Mouse (Mus musculus) hindbrain, embryonic 12.5 days (tissue): ENCODE results near the gene Acads. TPM values are rescaled to one million over a fixed set of nuclear protein-coding genes. Genes with fewer than 3 reads are reported as not detected.
"Not testable (repeated sequence)": the region's sequence is repeated elsewhere in the genome, so short reads cannot be mapped to it uniquely, and the experiment has no call there.

Source experiments
- ATAC-seq: fragments of 200-750 bp; cut with Nextera tagmentation; 2 replicates; pipeline ENCODE4 v1.8.0; 2017; ENCODE audit warnings: moderate TSS enrichment; ENCODE audit not compliant: low FRiP score
- H3K27ac ChIP-seq: fragments of 300-500 bp; sonication (generic); 2 replicates; pipeline ENCODE4 v1.5.1; 2016; ENCODE audit warnings: mild to moderate bottlenecking
- H3K27me3 ChIP-seq: fragments of 300-500 bp; sonication (generic); 2 replicates; pipeline ENCODE4 v1.6.1; 2016; ENCODE audit warnings: mild to moderate bottlenecking
- H3K36me3 ChIP-seq: fragments of 300-500 bp; sonication (generic); 2 replicates; pipeline ENCODE4 v1.6.1; 2016; ENCODE audit warnings: mild to moderate bottlenecking
- H3K4me1 ChIP-seq: fragments of 300-500 bp; sonication (generic); 2 replicates; pipeline ENCODE4 v1.6.1; 2016
- H3K4me2 ChIP-seq: fragments of 300-500 bp; sonication (generic); replicated peaks from 2 replicates; pipeline ENCODE4 v1.6.1; 2016; ENCODE audit warnings: mild to moderate bottlenecking
- H3K4me3 ChIP-seq: fragments of 300-500 bp; sonication (generic); 2 replicates; pipeline ENCODE4 v1.5.1; 2016; ENCODE audit warnings: mild to moderate bottlenecking
- H3K9ac ChIP-seq: fragments of 300-500 bp; sonication (generic); 2 replicates; pipeline ENCODE4 v1.6.1; 2016; ENCODE audit warnings: mild to moderate bottlenecking, moderate library complexity
- H3K9me3 ChIP-seq: fragments of 300-500 bp; sonication (generic); replicated peaks from 2 replicates; pipeline ENCODE4 v1.6.1; 2016; ENCODE audit warnings: mild to moderate bottlenecking
- WGBS: fragments of 180-500 bp; shearing (Covaris S2); methylation state at CpG from one replicate; pipeline ENCODE4 v1.1.7; 2016; 5-methylcytosine and 5-hydroxymethylcytosine counted together
- polyA plus RNA-seq: library from polyadenylated mRNA; unstranded; fragments of >200 nt; fragmentation: Nextera tagmentation; extraction: Ambion mirVana; gene quantifications from 2 replicates; pipeline ENCODE4 v1.2.1, GENCODE M21; 2016

Acads gene
- polyA plus RNA-seq, 1 experiment from 2014 or later: 41.9 TPM

DNA sequence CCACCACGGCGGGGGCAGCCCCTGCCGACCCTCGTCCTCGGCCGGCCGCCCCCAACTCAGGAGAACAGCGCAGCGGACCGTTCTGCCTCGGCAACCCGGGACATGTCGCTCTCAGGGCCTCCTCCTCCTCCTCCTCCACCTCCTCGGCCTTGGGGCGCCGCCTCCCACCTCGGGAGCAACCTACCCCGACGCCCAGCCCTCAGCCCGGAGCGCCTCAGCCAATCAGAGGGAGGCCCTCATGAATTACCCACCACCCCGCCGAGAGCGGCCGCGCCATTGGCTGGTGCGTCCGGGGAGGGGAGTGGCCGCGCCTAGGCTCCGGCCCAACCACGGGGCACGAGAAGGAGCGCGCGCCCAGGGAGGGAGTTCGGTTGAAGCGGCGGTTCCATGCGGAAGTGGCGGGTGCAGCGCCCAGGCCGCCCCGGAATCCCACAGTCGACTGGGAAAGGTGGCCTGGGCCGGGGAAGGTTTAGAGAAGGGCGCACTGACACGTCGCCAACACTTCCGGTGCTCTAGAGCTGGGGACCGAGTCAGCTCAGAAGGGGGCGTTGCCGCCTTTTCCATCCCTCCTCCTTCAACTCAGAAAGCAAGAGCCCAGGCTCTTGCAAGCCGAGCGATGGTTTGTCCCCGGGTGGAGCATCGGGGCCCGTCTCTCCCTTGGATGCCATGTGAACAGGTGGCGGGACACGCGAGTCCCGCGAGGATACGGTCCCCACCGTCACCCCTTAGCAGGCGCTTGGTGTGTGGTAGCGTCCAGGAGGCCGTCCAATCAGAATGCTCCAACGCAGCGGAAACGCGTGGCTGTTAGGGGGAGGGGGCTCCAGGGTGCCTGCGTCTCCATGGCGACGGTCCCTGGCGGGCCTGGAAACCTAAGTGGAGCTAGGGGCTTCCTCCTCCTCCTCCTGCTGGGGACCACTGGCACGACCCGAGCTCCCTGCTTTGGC lies 39.2 kb upstream of the Acads start, which contains the start of gene Mlec:
Mlec (minus strand) TSS at position 140 of the 944 bp plus-strand sequence.
- Histone ChIP-seq H3K27me3 (no peaks in the 10 kb centered on the region), H3K36me3 (peaks cover 2% of the 10 kb centered on the region; the same call in 1 of the 2 replicates), H3K9ac (peak within 1 kb of the TSS; percentile 97), H3K4me1 (peaks cover 44% of the 10 kb centered on the region), H3K27ac (peak within 1 kb of the TSS; percentile 97), H3K9me3 (no peaks in the 10 kb centered on the region), H3K4me2 (peak within 1 kb of the TSS; percentile 88), H3K4me3 (peak within 1 kb of the TSS; percentile 97)
- under 1% methylated on average over 63 of the region's 78 CpGs for WGBS
- peak; percentile 98 for ATAC-seq

DNA sequence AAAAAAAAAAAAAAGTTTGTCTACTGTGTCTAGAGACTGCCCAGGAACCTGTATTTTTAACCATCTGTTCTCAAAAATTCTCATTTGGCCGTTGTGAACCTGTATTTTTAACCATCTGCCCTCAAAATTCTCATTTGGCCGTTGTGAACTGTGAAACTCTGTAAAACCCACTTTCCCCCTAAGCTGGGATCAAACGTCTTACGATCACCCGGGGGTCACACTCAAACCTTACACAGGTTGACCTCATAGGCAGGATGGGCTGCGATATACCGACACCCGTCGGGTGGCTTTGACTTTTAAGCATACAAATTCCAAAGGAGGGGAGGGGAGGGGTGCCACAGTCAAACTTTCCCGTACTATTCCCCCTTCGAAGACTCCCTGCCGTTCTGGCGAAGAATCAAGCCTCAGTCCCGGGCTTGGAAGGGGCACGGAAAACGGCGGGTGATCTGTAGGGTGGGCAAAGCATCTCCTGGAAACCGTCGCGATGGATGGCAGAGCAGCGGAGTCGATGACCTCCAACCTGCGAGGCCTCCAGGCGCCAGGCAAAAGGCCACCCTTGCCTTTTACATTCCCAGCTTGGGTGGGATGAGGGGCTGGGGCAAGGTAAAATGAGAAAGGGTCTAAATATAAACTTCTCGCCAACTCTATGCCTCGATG lies 37.9 kb upstream of the Acads start:
- Histone ChIP-seq H3K27me3 (no peaks in the 10 kb centered on the region), H3K36me3 (peaks cover 6% of the 10 kb centered on the region; the same call in 1 of the 2 replicates), H3K27ac (peak overlapping the region; percentile 97), H3K4me2 (peak overlapping the region; percentile 88), H3K4me3 (peak overlapping the region; percentile 97), H3K9me3 (no peaks in the 10 kb centered on the region), H3K4me1 (peaks cover 54% of the 10 kb centered on the region), H3K9ac (peak overlapping the region; percentile 97)
- ATAC-seq: no peak
- 3% methylated on average over 26 of the region's 26 CpGs for WGBS

DNA sequence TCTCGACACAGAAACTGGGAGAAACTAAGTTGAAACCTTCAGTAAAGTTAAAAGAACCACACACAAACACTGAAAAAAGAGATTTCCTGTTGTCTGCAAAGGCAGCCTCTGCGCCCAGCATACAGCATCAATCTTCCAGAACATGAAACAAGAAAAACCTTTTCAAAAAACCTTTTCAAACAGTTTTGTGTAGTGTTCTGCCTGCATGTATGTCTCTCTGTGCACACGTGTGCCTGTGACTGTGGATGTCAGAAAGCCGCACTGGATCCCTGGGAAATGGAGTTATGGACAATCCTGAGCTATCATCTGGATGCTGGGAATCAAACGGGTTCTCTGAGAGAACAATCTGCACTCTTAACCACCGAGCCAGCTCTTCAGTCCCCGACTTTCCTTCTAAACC lies 37.3 kb upstream of the Acads start:
- Histone ChIP-seq H3K27me3 (no peaks in the 10 kb centered on the region), H3K27ac (no peak overlapping the region), H3K36me3 (peaks cover 8% of the 10 kb centered on the region; the same call in 1 of the 2 replicates), H3K4me2 (peak overlapping the region; percentile 88), H3K4me1 (peaks cover 53% of the 10 kb centered on the region), H3K9ac (peak overlapping the region; percentile 97; the same call in 1 of the 2 replicates), H3K9me3 (no peaks in the 10 kb centered on the region), H3K4me3 (peak overlapping the region; percentile 97)
- no peak for ATAC-seq
- WGBS: 60% methylated on average over 7 of the region's 7 CpGs

DNA sequence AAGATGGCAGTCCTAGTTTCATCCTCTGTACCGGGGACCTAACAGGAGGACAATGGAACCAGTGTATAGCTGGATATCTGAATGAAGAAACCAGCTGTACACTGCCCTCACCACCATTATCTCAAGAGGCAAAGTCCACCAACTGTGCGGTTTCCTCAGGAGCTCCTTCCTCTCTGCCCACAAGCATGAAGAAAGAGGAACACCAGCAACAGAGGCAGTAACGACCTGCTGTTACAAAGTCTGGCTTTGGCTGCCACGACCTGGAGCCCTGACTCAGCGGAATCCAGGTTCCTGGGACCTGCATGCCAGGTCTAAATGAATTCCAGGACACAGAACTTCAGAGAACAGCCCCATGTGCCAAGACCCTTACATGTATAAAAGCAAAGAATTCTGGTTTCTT lies 36.7 kb upstream of the Acads start:
- no peak for ATAC-seq
- H3K36me3 ChIP-seq: peaks cover 11% of the 10 kb centered on the region
- peaks cover 48% of the 10 kb centered on the region for H3K4me1 ChIP-seq
- 40% methylated on average over 5 of the region's 5 CpGs for WGBS
- H3K27me3 ChIP-seq: no peaks in the 10 kb centered on the region
- H3K27ac ChIP-seq: no peak overlapping the region
- H3K4me2 ChIP-seq: peak overlapping the region; percentile 88
- H3K9ac ChIP-seq: peak overlapping the region; percentile 97; the same call in 1 of the 2 replicates
- no peaks in the 10 kb centered on the region for H3K9me3 ChIP-seq
- peak overlapping the region; percentile 97 for H3K4me3 ChIP-seq

DNA sequence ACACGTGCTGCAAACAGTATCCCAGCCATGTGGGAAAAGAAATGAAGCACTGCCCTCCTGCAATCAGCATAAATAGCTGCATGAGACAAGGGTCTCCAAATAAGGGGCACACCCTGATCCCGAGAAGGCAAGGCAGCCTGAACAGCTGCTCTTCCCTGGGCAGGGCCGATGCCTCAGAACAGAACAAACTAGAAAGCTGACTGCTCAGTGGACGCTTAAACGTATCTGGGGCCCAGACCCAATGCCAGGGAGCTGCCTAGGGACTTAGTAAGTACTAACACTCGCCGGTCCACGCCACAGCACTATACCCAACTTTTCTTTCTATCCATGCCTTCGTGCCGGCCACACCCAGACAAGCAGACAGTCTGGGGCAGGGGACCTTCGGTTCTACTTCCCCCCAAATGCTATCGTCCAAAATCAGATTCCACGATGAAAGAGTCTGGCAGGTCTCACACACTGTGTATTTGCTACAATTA lies 36.0 kb upstream of the Acads start:
- no peaks in the 10 kb centered on the region for H3K9me3 ChIP-seq
- peaks cover 18% of the 10 kb centered on the region for H3K36me3 ChIP-seq
- H3K27me3 ChIP-seq: no peaks in the 10 kb centered on the region
- peak overlapping the region; percentile 97 for H3K4me3 ChIP-seq
- peak overlapping the region; percentile 23; the same call in 1 of the 2 replicates for H3K27ac ChIP-seq
- ATAC-seq: no peak
- peak overlapping the region; percentile 88 for H3K4me2 ChIP-seq
- WGBS: 78% methylated on average over 13 of the region's 13 CpGs
- peaks cover 47% of the 10 kb centered on the region for H3K4me1 ChIP-seq
- H3K9ac ChIP-seq: peak overlapping the region; percentile 97; the same call in 1 of the 2 replicates

DNA sequence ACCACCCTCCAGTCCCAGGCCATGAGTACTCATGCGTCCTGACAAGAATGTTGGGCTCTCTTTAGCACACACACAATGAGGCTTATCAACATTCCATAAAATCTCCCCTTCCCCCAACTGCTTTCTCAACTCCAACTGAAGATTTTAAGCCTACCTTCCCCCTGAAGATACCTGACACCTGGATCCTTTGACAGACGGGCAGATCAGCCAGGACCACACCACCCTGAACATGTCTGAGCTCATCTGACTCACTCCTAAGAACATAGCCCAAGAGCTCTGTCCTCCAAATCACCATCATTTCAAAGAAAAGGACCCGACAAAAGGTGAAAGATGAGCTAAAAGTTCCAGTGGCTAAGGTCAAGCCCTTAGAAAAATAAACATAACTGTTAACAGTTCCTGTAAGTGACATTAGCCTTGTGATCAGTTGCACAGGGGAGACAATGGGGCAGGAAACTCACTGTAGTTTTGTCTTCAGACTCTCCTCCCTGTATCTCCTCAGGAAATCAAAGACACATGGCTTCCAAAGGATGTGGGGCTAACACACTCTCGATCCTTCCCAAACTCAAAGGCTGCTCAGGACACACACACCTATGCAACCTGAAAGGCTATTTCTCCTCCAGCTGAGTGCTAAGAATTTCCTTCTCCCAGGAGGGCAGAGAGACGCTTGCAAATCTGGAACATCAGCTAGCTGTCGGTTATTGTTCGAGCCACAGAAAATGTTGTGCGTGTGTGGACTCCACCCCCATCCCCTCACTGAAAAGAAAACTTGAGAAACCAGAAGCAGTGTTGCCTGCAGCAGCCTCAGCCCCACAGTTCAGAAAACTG lies 33.2 kb upstream of the Acads start:
- H3K36me3 ChIP-seq: peaks cover 44% of the 10 kb centered on the region
- peaks cover 46% of the 10 kb centered on the region for H3K4me1 ChIP-seq
- H3K9ac ChIP-seq: peak overlapping the region; percentile 8; the same call in 1 of the 2 replicates
- ATAC-seq: no peak
- no peaks in the 10 kb centered on the region for H3K27me3 ChIP-seq
- H3K27ac ChIP-seq: no peak overlapping the region
- no peak overlapping the region for H3K4me2 ChIP-seq
- WGBS: 59% methylated on average over 8 of the region's 8 CpGs
- H3K4me3 ChIP-seq: no peak overlapping the region
- H3K9me3 ChIP-seq: no peaks in the 10 kb centered on the region

DNA sequence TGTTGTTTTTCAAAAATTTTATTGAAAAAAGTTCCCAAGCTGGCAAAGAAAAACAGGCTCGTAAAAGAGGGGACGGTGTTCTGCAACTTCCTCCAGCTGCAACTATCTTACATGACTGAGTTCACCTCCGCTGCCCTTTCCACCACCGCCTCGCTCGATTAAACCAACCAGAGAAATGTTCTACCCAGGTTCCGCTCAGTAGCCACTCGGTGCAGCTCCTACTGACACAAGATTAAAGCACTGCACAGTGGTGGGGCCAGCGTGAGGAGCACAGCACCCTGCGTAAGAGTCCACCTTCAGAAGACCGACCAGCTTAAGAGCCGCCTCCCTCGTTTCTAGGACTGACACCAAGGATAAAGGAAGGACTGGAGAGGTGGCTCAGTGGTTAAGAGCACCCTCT lies 32.3 kb upstream of the Acads start:
- no peaks in the 10 kb centered on the region for H3K9me3 ChIP-seq
- H3K4me3 ChIP-seq: no peak overlapping the region
- H3K4me1 ChIP-seq: peaks cover 38% of the 10 kb centered on the region
- H3K36me3 ChIP-seq: peaks cover 53% of the 10 kb centered on the region
- H3K4me2 ChIP-seq: no peak overlapping the region
- no peak for ATAC-seq
- no peak overlapping the region for H3K9ac ChIP-seq
- no peaks in the 10 kb centered on the region for H3K27me3 ChIP-seq
- WGBS: 88% methylated on average over 13 of the region's 13 CpGs
- no peak overlapping the region for H3K27ac ChIP-seq

DNA sequence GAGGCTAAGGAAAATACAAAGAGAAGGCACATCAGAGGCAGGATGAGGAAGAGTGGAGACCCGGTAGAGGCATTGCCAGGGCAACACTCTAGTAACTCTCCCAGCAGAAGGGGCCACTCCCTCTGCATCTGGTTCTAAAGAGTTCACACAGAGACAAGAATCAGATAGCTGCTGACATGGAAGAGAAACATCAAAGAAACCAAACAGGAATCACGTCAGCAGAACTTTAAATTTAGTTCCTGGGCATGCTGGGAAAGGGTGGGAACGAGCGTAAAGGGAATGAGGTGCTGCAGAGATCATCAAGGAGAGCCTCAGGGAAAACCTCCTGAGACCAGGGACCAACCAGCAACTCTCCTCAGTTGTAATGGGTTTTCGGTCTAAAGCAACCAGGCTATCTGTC lies 31.8 kb upstream of the Acads start:
- Histone ChIP-seq H3K4me2 (no peak overlapping the region), H3K4me1 (peaks cover 33% of the 10 kb centered on the region), H3K4me3 (no peak overlapping the region), H3K27me3 (no peaks in the 10 kb centered on the region), H3K9me3 (no peaks in the 10 kb centered on the region), H3K9ac (no peak overlapping the region), H3K27ac (no peak overlapping the region), H3K36me3 (peaks cover 58% of the 10 kb centered on the region)
- no peak for ATAC-seq
- 84% methylated on average over 5 of the region's 5 CpGs for WGBS

DNA sequence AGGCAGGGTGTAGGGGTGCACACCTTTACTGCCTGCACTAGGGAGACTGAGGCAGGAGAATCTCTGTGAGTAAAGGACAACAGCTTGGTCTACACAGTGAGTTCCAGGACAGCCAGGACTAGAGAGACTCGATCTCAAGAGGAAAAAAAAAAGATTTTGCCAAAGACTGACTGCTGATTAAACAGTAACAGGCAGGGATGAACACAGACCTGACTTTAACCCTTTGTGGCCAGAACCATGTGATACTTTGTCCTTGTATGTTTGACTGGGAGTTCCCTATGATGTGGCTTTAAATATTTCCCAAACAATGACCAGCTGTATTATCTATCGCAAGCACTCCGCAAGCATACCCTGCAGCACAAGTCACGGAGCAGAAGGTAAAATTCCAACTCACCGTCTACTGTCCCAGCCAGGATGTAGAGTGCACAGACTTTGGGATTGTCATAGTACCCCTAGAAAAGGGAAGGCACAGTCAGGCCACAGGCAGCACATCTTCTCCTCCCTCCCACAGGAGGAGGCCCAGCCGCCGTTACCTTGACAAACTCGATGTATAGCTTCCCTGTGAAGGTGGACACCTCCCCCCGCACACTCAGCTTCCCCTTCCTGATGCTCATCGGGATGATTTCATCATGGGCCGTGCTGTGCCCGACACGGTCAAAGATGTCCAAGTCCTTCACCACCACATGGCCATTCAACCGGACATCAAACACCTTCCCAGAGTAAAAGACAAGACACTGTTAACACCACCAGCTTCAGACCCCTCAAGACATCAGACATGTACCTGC lies 30.7 kb upstream of the Acads start:
- Histone ChIP-seq H3K27me3 (no peaks in the 10 kb centered on the region), H3K27ac (no peak overlapping the region), H3K4me3 (no peak overlapping the region), H3K36me3 (peaks cover 69% of the 10 kb centered on the region), H3K9me3 (no peaks in the 10 kb centered on the region), H3K4me2 (no peak overlapping the region), H3K4me1 (peaks cover 22% of the 10 kb centered on the region), H3K9ac (no peak overlapping the region)
- ATAC-seq: no peak
- 96% methylated on average over 14 of the region's 14 CpGs for WGBS

DNA sequence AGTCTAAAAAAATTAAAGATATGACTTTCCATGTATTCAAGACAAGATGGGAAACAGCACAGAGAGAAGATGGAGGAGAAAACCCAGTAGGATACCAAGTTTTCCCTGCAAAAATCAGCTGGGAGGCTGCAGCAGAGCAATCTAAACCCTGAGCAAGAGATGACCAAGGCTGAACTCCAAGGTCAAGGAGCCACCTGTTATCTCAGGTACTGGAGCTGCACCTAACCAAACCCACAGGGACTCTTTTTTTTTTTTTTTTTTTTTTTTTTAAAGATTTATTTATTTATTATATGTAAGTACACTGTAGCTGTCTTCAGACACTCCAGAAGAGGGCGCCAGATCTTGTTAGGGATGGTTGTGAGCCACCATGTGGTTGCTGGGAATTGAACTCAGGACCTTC lies 29.7 kb upstream of the Acads start:
- not testable (repeated sequence) for H3K4me2 ChIP-seq, ATAC-seq, H3K9ac ChIP-seq, H3K27ac ChIP-seq, H3K27me3 ChIP-seq, H3K9me3 ChIP-seq, H3K4me3 ChIP-seq
- peaks cover 76% of the 10 kb centered on the region for H3K36me3 ChIP-seq
- peaks cover 13% of the 10 kb centered on the region for H3K4me1 ChIP-seq
- no CpG with 5 or more reads among the region's 1 CpGs for WGBS

DNA sequence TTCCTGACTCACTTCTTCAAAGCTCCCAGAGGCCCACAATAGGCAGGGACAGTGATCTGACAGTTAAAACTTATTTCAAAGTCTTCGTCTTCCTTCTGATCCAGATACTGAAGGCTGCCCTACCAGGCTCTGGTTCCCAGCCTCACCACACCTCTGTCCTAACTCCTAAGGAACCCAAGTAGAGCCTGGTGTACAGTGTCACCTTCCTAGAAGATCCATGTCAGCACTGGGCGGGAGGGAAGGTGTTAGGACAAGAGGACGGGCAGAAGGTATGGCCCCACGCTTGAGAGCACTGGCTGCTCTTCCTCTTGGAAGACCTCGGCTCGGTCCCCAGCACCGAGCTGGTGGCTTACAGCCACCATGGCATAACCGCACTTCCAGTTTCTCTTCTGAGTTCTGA lies 29.2 kb upstream of the Acads start:
- Histone ChIP-seq H3K9me3 (no peaks in the 10 kb centered on the region), H3K4me1 (peaks cover 11% of the 10 kb centered on the region), H3K4me2 (no peak overlapping the region), H3K4me3 (no peak overlapping the region), H3K27ac (no peak overlapping the region), H3K36me3 (peaks cover 75% of the 10 kb centered on the region), H3K9ac (no peak overlapping the region), H3K27me3 (no peaks in the 10 kb centered on the region)
- no peak for ATAC-seq
- WGBS: 93% methylated on average over 8 of the region's 8 CpGs
